Mouse (Mus musculus): Measurements from ENCODE around the gene Ppm1d. TPM values are rescaled to one million over a fixed set of nuclear protein-coding genes. Genes with fewer than 3 reads are reported as not detected.

The Ppm1d gene
- polyA plus RNA-seq, 2 experiments from 2014 or later, result 2.6 to 4.3 TPM

- ATAC-seq, result no peak
Observed at GRCm38 (mm10) chr11:85334778-85335177, 23.7 kb downstream of the Ppm1d start.

- no peak for ATAC-seq
Observed at GRCm38 (mm10) chr11:85339173-85339831, 28.3 kb downstream of the Ppm1d start.

- ATAC-seq, result no peak
Observed at GRCm38 (mm10) chr11:85340070-85340616, 29.1 kb downstream of the Ppm1d start.

DNA sequence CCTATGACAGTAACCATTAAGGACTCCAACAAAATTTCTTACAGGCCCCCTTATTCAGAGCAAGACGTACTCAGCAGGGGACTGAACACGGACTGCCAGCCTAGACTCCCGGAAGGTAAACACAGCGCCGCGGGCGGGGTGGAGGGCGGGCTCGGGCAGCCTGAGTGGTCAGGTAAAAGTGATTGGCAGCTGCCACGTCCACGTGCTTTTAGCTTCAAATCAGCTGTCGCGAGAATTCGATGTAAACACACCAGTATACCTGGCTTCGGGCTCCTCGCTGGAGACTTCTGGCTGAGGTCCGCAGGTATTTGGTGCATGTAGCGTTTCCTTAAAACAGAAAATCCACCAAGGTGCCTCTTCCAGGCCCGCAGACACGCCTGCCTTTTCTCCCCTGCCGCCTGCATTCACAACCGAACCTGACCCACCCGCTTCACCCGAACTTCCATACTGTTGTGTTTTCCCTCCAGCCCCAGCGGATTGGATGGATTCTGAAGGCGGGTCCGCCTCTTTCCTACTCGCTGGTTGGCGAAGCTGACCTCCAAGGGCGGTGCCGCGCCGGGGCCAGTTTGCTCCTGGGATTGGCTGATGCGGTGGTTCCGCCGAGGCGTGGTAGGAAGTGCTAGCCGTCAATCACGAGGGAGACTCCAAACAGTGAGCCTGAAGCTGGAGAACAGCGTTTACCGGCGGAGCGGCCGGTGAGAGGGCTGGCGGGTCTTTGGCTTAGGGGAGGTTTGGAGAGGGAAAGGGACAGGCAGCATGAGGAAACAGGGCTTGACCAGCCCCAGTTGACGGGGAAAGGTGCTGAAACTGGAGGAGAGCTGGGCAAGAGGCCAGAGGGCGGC lies 41.7 kb downstream of the Ppm1d start, which contains the start of gene Bcas3:
TSS of gene Bcas3 (plus strand) at position 629 of the 842 bp plus-strand sequence.
- peak; percentile 97 for ATAC-seq

- ATAC-seq, result no peak
Observed at GRCm38 (mm10) chr11:85353819-85354218, 42.8 kb downstream of the Ppm1d start.

DNA sequence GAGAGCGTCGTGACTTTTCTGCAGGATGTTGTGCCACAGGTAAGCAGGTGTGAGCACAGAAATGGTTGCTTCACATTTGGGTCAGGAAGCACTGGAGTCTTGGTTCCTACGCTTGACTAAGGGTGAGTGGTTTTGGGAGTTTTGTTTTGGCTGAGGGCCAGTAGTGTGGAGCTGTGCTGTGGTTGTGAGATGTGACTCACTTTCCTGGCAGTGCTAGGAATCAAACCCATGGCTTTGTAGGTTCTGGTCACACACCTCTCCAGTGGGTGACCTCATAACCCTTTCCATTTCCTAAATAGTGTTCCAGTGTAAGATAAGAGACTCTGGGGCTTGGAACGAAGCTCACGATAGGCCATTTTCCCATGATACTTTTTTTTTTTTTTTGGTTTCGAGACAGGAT lies 48.6 kb downstream of the Ppm1d start:
- ATAC-seq, result no peak

- ATAC-seq, result no peak
Observed at GRCm38 (mm10) chr11:85361621-85362020, 50.6 kb downstream of the Ppm1d start.

DNA sequence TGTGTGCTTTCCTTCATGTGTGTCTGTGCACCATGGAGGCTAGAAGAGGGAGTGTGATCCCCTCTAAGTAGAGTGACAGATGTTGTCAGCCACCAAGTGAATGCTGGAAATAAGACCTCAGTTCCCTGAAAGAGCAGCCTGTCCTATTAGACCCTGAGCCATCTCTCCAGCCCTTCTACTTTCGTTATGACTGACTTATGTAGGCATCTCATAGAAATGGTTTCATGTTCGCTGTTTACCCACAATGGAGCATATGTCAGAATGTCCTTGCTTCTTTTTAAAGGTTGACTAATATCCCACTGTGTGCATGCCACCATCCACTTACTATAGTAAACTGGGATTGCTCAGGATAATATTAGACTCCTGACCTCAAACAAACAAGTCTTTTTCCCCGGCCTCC lies 55.1 kb downstream of the Ppm1d start:
- ATAC-seq, result no peak

DNA sequence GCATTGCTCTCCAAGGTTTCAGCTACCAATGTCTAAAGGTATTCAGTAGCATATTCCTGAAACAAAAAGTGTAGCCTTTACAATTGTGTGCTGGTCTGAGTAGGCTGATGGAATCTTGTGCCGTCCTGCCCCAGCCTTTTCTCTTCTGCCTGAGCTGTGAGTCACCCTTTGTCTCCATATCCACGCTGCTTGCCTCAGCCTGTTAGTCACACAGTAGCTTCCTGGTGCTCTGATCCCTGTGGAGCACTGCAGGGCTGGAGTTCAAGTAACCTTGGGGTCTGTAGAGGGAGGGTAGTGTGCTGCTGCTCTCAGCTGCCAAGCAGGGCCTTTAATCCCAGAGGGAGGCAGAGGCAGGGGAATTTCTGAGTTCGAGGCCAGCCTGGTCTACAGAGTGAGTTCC lies 56.8 kb downstream of the Ppm1d start:
- no peak for ATAC-seq

DNA sequence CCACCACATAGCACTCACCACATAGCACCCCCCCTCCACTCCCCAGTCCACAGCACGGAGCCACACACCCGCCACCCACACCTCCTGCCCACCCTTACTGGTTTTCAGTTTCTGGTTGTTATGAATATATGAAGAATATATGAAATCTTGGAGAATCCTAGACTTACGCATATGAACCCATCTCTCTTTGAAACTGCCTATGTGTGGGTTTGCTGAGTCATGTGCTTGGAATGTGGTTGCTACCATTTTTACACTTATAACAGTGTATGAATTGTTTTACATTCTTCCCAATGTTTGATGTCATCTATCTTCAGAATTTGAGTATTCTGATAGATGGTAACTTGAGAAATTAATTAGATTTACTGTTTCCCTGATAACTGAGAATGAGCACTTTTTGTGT lies 68.0 kb downstream of the Ppm1d start:
- no peak for ATAC-seq

DNA sequence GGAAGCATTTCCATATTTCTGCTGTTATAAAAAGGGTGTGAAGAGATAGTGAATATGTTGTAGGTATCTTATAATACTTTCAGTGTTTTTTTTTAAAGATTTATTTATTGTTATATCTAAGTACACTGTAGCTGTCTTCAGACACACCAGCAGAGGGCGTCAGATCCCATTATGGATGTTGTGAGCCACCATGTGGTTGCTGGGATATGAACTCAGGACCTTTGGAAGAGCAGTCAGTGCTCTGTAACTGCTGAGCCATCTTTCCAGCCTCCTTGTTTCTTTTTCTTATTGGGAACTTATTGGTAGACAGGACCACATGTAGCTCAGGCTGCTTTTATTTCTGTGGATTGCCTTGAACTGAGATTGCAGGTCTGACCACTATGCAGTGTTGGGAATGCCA lies 69.0 kb downstream of the Ppm1d start:
- ATAC-seq, result no peak

DNA sequence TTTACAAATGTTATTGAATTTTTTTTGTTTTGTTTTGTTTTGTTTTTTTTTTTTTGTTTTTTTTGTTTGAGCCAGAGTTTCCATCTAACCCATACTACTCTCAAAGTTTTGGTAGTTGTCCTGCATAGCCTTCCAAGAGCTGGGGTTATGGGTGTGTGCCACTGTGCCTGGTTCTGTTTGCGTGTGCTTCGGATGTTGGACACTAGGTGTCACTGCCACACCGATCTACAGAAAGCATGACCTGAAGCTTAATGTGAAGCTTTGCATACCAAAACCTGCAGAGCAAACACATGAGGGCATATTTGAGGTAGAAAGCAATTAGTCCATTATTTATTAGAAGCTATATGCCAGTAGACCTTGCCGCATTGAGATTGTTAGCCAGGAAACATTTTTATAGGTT lies 71.0 kb downstream of the Ppm1d start:
- ATAC-seq, result no peak

DNA sequence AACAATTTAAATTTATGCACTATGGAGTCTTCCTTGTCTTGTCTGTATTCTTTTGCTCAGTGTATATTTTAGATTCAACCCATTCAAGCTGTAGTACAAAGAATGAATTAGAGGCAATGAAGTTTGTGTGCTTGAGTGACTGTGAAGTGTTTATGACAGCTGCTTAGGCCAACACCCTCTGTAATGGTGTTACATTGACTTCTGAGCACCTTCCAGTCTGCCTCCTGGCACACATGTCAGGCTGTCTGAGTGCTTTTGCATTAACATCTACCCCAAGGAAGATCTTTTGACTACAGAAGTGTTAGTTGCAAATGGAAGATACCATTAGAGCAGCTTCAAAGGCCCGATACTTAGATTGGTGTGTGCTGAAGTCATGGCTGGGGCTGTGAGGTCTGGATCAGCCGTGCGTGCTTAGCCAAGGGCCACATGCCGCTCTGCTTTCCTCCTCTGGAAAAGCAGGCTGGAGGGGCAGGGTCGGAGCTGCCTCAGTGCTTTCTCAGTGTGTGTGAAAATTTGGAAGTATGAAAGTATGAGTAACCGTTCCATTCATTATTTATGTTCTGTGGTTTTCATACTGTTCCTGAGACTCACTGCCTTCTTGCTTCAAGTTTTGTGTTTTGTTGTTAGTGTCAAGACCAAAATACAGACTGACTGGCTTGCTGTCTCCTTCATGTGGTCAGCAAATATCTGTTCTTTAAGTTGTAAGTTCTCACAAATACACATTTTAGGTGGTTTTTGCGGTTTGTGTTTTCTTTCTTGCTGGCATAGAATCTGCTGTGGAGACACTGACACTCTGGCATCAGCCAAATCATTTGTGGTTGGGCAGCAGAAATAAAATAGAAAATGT lies 73.2 kb downstream of the Ppm1d start:
- no peak for ATAC-seq

GRCm38 (mm10) chr11:85392179-85392863 lies 81.3 kb downstream of the Ppm1d start:
- no peak for ATAC-seq

GRCm38 (mm10) chr11:85392864-85393220 lies 81.8 kb downstream of the Ppm1d start:
- ATAC-seq, result no peak

GRCm38 (mm10) chr11:85393990-85394389 lies 82.9 kb downstream of the Ppm1d start:
- no peak for ATAC-seq

DNA sequence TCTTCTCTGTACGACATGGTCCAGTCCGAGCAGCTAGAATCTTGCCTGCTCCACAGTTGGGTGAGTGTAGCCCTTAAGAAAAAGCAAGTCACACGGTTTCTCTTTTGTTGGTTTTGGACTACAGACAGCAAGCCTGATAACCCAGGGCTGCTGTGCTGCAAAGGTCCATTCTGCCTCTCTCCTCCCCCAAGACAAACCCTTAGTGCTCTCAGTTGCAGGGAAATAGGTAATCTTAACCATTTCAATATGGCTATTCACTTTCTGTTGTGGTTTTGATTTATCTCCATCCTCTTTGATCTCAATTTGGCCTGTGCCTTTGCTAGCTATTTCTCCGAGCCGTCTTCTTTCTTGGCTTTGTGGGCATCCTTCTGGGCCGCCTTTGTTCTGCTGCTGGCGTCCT lies 84.3 kb downstream of the Ppm1d start:
- no peak for ATAC-seq

Other genes with a start within 250 kb of the Ppm1d start
- gene Usp32, start 171.1 kb upstream of the Ppm1d start, polyA plus RNA-seq (2017; shearing (Covaris generic)), result 10 to 100 TPM in 1 of 2 experiments, 1 to 10 TPM in 1; 7.5 to 11.9 TPM
- gene 1700125H20Rik, start 140.8 kb upstream of the Ppm1d start, polyA plus RNA-seq (2017; shearing (Covaris generic)), result not detected
- gene Appbp2, start 76.1 kb upstream of the Ppm1d start, polyA plus RNA-seq (2017; shearing (Covaris generic)), result 10 to 100 TPM; 13.4 to 17.3 TPM
- 10 to 100 TPM; 31.7 to 46.6 TPM for gene Bcas3, start 41.9 kb downstream of the Ppm1d start, polyA plus RNA-seq (2017; shearing (Covaris generic))